Mouse (Mus musculus): ENCODE data around the gene AC129217.1.

DNA sequence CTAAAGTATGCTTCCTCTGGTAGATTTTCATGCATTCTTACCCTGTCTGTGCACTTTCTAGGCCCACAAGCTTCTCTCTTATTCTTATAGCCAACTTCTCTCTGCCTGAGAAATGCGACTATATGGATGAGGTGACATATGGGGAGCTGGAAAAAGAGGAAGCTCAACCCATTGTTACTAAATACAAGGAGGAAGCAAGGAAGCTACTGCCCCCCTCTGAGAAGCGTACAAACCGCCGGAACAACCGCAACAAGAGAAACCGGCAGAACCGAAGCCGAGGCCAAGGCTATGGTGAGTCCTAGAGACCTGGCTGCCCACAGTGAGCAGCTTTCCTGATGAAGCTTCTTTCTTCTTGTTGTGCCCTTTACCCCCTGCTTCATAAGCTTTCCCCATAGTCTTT is at the start of gene AC129217.1:
- no peak for TF ChIP-seq CTCF (IDR thresholded peaks at IDR 0.05; ENCODE audit: insufficient read depth, low read depth, low read length)
- TF ChIP-seq POLR2A (IDR thresholded peaks at IDR 0.05; ENCODE audit: insufficient read depth, low read depth, low read length): no peak

Data from olfactory bulb, adult 2 months (tissue).